Mouse (Mus musculus) ES-Bruce4 (cell line): ENCODE measurements around the gene Ice2.

Source experiments
- CTCF ChIP-seq: IDR thresholded peaks from one replicate; pipeline ENCODE4 v1.8.1; 2011; ENCODE audit warnings: low read depth, low read length
- EP300 ChIP-seq: IDR thresholded peaks from 2 replicates; pipeline ENCODE4 v1.6.1; 2011; ENCODE audit warnings: low read depth, low read length; ENCODE audit not compliant: insufficient read depth
- POLR2A ChIP-seq: IDR thresholded peaks from one replicate; pipeline ENCODE4 v1.8.1; 2011; ENCODE audit warnings: low read length; ENCODE audit not compliant: insufficient read depth

DNA sequence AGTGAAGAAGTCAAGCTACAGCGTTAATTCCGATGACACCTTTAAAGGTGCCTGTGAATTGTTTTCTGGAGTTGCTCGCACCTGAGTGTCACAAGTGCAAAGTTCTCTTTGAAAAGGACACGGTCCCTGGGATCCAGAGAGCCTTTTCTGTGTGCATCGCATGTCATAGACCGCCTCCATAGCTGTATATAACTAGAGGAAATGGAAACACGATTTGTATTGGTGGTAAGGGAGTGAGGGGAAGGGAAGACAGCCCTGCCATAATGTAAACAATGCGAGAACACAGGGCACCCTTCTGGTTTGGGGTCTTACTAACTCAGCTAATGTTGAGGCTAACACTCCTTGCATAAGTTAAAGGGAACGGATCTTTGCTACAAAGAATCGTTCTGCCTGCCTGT lies 746 bp downstream of the Ice2 start:
- TF ChIP-seq CTCF (no peak), EP300 (no peak), POLR2A (no peak)
